Mouse (Mus musculus): ENCODE results near the gene Serpina6.
A peak's percentile ranks its signal among the peaks of the same experiment; 100 is the strongest.

Gene Serpina6

DNA sequence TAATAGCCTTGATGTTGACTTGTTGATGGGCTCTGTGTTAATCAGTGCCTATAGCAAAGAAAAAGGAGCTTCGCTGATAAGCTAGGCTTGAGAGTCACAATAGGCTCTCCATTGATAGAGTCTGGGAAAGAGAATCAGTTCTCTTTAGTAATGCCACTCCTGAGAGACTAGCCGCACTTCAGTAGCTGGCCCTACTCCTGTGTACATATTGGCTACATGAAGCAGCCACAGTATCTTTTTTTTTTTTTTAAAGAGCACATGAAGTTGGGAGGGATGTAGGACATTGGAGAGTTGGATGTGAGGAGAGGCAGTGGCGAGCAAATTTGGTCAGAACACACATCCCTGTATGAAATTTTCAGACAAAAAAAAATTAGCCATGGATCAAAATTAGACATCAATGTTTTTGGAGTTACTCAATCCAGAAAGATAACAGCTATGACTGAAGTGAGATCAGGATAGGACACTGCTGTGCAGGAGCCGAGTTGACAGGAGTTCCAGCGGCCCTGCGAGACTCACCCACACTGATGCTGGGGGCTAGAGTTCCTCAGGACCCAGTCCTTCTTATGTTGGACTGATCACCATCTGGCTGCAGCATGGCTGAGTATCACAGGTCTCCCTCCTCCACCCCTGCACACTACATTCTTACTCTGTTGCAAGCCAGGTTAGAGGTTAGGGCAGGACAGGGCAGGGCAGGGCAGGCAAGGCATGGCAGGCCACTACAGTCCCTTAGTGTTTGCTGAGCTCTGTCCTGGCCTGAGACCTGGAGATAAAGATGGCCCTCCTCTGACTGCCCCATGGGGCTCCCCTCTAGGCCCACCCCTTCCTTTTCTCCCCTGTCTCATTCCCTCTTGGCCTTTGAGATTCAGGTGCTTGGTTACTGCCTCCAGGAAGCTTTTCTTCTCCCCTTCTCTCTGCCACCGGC is 1.6 kb downstream of the Serpina6 start:
- DNase-seq: no peak

DNA sequence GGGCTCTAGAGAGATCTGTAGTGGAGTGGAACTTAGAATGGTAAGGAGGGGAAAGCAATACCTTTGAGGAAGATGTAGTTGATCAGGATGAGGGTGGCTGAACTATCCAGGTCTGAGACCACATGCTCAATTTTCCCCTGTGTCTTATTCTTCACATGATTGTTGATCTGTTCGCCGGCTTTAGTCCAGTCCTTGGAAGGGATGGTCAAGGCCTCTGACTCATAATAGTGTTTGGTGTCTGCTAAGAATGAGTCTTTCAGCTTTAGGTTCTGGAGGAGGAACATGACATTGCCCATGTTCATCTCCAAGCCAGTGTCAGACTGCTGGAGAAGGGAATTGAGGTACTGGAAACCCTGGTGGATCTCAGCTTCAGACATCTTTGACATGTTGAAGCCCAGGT is 3.2 kb downstream of the Serpina6 start:
- no peak for DNase-seq

DNA sequence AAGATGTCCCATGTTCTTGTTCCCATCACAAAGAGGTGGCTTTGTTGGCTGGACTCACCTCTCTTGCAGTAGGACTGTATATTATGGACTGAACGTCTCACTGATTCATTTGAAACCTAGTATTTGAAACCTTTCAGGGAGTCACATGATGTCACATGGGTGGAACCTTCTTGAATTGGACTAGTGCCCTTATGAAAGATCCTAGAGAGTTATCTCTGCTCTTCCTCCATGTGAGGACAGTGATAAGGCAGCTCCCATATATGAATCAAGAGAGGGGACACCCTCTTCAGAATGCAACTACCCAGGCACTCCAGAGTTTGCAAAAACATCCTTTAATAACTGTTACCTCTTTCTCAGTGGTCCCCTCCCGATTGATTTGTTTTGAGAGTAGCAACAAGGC is 10.7 kb downstream of the Serpina6 start:
- DNase-seq: no peak

DNA sequence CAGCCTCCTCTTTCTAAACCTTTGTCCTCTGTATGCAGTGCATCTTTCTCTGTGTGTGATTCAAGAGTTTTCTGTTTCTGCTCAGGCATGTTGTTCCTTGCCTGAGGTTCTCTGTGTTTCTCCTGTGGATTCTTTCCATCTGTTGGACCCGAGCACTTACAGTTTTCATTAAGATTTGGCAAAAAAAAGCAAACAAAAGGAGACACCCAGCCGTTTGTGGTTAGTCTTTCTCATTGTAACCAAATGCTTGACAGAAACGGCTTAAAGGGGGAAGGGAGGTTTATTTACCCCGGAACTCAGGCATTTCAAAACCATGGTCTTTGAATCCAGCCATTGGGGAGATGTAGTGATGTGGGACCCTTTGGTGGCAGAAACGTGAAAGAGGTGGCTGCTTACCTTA is 12.4 kb downstream of the Serpina6 start:
- DNase-seq: no peak

DNA sequence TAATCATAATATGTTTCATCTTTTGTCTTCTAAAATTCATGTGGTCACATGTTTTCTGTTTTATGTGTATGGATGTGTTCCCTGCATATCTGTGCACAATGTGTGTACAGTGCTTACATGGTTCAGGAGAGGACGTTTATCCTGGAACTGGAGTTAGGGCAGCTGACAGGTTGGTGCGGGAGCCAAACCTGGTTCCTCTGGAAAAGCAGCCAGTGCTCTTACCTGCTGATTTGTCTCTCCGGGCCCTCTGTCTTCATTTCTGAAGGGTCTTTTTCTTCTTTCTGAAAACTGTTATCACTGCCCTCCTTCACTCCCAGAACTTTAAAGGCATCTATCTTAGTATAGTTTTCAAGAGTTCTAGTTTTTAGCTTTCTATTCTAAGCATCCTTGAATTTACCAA is 13.2 kb downstream of the Serpina6 start:
- no peak for DNase-seq

DNA sequence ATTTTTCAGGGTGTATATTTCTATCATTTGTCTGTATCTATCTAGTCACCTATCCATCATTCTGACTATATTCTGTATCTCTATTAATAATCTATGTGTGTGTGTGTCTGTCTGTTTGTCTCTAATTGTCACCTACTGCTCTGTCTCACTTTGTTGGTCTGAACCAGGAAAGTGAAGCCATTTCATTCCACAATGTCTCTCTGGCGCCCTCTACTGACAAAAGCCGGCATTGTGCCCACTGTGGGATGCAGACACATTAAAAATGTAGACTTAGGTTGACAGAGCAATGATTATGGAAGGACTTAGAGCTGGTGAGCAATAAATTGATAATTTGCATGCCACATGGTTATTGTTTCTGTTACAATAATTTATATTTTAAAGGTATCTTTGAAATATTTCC is 13.7 kb downstream of the Serpina6 start:
- peak; percentile 70 to 76 for DNase-seq

DNA sequence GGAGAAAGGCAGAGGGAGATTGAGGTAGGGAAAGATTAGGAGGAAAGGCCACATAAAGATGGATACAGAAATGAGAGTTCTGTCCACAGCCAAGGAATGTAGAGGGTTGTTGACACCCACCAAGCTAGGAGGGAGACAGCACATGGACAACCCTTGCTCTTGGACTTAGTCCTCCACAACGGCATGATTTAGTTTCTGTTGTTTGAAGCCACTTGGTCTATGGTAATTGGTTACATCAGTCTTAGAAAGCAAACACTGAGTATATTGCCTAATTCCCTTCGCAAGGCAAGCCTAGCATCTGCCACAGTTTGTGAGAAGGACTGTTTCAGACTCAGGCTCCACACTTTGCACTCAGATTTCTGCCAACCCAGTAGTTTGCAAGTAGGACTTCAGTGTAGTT is 21.2 kb downstream of the Serpina6 start:
- DNase-seq: no peak

DNA sequence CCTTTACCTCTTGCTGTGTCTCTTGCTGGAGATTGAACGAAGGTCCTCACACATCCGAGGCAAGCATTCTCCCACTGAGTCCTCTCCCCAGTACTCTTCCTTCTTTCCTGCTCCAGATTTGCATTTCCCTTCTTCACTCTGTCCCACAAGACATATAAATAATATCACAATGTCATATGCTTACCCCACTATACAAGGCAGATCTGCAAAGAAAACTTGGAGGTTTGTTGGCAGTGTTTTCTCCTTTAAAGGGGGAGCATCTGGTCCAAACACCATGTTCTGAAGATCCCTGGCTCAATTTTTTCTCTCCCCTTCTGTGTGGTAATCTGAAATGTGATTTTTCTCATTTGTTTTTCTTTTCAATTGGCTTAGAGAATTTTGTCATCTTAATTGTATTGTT is 22.6 kb downstream of the Serpina6 start:
- no peak for DNase-seq

DNA sequence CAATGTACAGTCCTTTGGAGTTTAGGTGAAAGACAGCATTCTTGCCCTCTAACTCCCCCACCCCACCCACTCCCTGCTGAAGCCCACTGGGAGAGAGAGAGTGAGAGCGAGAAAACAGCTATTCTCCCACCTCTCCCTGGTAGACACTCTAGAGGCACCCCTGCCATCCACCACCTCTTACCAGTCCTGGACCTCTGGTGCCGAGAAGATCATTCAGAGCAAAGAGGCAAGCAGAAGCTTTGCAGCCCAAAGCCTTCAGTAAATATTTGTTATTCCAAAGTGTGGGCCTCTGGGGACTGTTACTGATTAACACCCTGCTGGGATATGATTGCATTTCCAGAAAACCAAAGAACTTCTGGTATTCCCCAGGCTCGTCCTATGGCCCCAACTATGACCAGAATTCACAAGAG is 25.8 kb downstream of the Serpina6 start, which contains the start of gene Serpina10:
Serpina10 (minus strand) TSS at position 242 of the 410 bp plus-strand sequence.
- DNase-seq: no peak

DNA sequence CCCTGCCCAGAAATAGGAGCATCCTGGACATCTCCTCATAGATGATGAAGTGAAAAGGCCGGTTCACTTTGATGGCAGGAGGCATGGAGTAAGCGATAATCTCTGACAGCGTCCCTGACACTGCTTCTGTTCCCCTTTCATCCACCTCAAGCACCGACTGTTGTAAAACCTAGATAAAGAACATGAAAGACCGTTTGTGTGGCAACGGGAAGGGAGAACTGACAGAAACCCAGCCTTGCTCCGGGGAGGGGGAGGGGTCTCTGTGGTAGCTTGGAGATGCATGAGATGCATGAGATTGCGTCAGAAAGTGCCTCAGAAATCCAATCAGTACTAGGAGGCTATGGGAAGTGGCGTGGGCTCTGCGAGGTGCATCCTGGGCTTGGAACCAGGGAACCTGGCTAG is 40.2 kb downstream of the Serpina6 start:
- DNase-seq: no peak

DNA sequence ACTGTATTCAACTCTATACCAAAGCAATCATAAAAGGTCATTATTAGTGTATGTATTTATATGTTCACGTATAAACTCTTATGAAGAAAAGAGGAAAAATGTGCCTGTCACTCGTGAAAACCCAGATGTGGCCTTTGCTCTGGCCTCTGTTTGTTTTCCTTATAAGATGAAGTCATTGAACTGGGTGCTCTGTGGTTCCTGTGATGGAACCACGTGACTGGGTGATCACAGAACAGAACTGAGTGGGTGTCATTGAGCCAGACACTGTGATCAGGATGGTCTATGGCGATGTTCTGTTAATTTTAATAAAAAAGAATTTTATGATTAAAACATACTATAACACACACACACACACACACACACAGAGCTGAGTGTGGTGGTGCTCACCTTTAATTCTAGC is 41.3 kb downstream of the Serpina6 start:
- DNase-seq: no peak

DNA sequence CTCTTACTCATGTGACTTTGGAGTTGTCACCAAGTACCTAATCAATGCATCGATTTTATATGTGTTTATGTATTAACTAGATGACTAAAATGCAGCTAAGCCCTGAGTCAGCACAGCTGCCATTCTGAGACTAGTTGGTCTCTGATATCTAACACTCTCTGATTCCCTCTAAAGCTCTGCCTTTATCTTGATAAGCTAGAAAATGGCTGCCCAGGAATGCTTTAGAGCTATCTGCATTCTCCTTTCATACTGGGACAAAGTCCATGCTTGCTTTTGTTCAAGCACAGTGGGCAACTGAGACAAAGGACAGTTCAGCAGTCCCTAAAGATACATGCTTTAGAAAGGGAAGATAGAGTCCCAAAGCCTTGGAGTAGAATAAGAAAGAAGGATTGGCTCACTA is 41.9 kb downstream of the Serpina6 start:
- DNase-seq: no peak

DNA sequence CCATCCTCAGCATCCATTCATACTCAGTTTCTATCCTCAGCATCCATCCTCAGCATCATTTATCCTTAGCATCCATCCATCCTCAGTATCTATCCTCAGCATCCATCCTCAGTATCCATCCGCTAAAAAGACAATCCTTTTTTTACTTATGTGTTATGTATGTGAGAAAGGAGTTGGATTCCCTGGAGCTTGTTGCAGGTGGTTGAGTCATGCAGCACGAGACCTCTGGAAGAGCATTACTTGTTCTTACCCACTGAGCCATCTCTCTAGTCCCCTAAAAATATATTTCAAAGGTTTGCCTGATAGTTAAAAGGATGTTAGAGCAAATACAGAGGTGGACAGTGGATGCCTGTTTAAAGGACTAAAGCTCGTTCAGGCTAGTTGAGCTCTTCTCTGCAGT is 55.2 kb downstream of the Serpina6 start:
- DNase-seq: no peak

DNA sequence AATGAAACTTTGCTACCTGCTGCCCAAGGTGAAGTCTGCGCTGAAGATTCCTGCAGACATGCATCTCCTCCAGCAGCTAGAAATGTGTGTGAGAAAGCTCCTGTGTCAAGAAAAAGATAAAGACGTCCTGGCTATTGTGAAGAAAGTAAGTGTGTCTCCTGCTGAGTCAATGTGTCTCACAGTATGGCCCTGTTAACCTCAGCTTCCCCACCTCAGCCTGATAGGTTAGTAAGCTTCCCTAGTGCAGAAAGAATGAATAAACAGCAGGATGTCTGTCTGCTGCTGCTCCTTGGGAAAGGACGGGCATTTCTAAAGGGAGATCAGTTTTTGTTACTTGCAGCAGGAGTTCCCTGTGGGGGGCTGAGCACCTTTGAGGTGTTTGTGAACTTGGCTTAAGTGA is 56.6 kb downstream of the Serpina6 start:
- no peak for DNase-seq

DNA sequence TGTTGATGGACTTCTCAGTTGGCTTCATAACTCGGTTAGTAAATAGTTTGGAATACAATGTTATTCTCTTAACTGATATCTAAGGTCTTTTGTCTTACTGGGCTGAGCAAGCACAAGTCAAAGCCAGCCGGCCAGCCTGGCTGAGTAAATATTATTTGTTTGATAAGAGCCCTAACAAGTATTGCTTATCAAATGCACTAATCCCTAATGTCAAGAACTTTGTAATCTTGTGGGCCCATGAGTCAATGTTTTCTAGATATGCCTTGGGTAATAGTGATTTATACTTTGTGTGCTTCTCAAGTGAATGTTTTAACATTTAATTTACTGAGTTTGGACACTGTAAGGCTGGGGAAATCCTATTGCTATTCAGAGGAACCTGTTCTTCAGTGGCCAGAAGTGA is 58.6 kb downstream of the Serpina6 start:
- DNase-seq: no peak
